Mouse (Mus musculus): ENCODE results near the gene Abcb9.
A peak's percentile ranks its signal among the peaks of the same experiment; 100 is the strongest.

Abcb9 gene

GRCm38 (mm10) chr5:124093852-124094604, 1.6 kb downstream of the Abcb9 start:
- DNase-seq (ENCODE audit: low read depth, low spot score) = no peak

GRCm38 (mm10) chr5:124093120-124093794, 2.3 kb downstream of the Abcb9 start:
- DNase-seq (ENCODE audit: low read depth, low spot score) = peak; percentile 75

GRCm38 (mm10) chr5:124091951-124092406, 3.6 kb downstream of the Abcb9 start:
- no peak for DNase-seq (ENCODE audit: low read depth, low spot score)

GRCm38 (mm10) chr5:124089868-124090267, 5.7 kb downstream of the Abcb9 start:
- DNase-seq (ENCODE audit: low read depth, low spot score) = no peak

GRCm38 (mm10) chr5:124086876-124087275, 8.7 kb downstream of the Abcb9 start:
- no peak for DNase-seq (ENCODE audit: low read depth, low spot score)

GRCm38 (mm10) chr5:124085513-124085912, 10.1 kb downstream of the Abcb9 start:
- DNase-seq (ENCODE audit: low read depth, low spot score) = no peak

GRCm38 (mm10) chr5:124084588-124085173, 10.9 kb downstream of the Abcb9 start:
- peak; percentile 93 for DNase-seq (ENCODE audit: low read depth, low spot score)

- DNase-seq (ENCODE audit: low read depth, low spot score) = peak; percentile 58
These were observed 11.6 kb downstream of the Abcb9 start for GRCm38 (mm10) chr5:124083850-124084587.

GRCm38 (mm10) chr5:124082941-124083688, 12.5 kb downstream of the Abcb9 start:
- DNase-seq (ENCODE audit: low read depth, low spot score) = no peak

GRCm38 (mm10) chr5:124082447-124082846, 13.2 kb downstream of the Abcb9 start:
- DNase-seq (ENCODE audit: low read depth, low spot score) = no peak

GRCm38 (mm10) chr5:124079880-124080279, 15.7 kb downstream of the Abcb9 start:
- no peak for DNase-seq (ENCODE audit: low read depth, low spot score)

- DNase-seq (ENCODE audit: low read depth, low spot score) = peak; percentile 36
These were observed 16.7 kb downstream of the Abcb9 start for GRCm38 (mm10) chr5:124078794-124079416.

- DNase-seq (ENCODE audit: low read depth, low spot score) = no peak
These were observed 17.6 kb downstream of the Abcb9 start for GRCm38 (mm10) chr5:124077856-124078460.

GRCm38 (mm10) chr5:124077241-124077640, 18.4 kb downstream of the Abcb9 start:
- DNase-seq (ENCODE audit: low read depth, low spot score) = no peak

GRCm38 (mm10) chr5:124076559-124076958, 19.0 kb downstream of the Abcb9 start:
- DNase-seq (ENCODE audit: low read depth, low spot score) = no peak

- no peak for DNase-seq (ENCODE audit: low read depth, low spot score)
These were observed 19.9 kb downstream of the Abcb9 start for GRCm38 (mm10) chr5:124075716-124076115.

GRCm38 (mm10) chr5:124074845-124075307, 20.7 kb downstream of the Abcb9 start:
- peak; percentile 73 for DNase-seq (ENCODE audit: low read depth, low spot score)

- peak; percentile 40 for DNase-seq (ENCODE audit: low read depth, low spot score)
These were observed 21.9 kb downstream of the Abcb9 start for GRCm38 (mm10) chr5:124073682-124074081.

- no peak for DNase-seq (ENCODE audit: low read depth, low spot score)
These were observed 25.9 kb downstream of the Abcb9 start for GRCm38 (mm10) chr5:124069657-124070056.
